Mouse (Mus musculus) heart, adult 2 months (tissue): ENCODE measurements around the gene Col25a1. TPM values are rescaled to one million over a fixed set of nuclear protein-coding genes. Genes with fewer than 3 reads are reported as not detected.

Experiments used
- DNase-seq, 2 experiments: peaks; one replicate each; pipeline ENCODE4 v3.0.0; 2021
- H3K27ac ChIP-seq: fragments of 200-600 bp; 2 replicates; pipeline ENCODE4 v1.8.1; 2022
- H3K27me3 ChIP-seq: fragments of 200-500 bp; 2 replicates; pipeline ENCODE4 v1.6.1; 2012; ENCODE audit warnings: mild to moderate bottlenecking, low read length, inconsistent platforms, mixed read lengths; ENCODE audit not compliant: control insufficient read depth, insufficient read depth
- H3K36me3 ChIP-seq: fragments of 200-500 bp; 2 replicates; pipeline ENCODE4 v1.6.1; 2012; ENCODE audit warnings: low read length, inconsistent platforms; ENCODE audit not compliant: control insufficient read depth, insufficient read depth
- H3K4me1 ChIP-seq: fragments of 200-500 bp; 2 replicates; pipeline ENCODE4 v1.6.1; 2011; ENCODE audit warnings: low read length; ENCODE audit not compliant: control insufficient read depth, insufficient read depth
- H3K4me3 ChIP-seq: fragments of 200-600 bp; 2 replicates; pipeline ENCODE4 v1.8.1; 2022
- H3K79me2 ChIP-seq: fragments of 200-500 bp; replicated peaks from 2 replicates; pipeline ENCODE4 v1.6.1; 2012; ENCODE audit warnings: mild to moderate bottlenecking, inconsistent platforms, low read length, moderate library complexity, mixed read lengths; ENCODE audit not compliant: control insufficient read depth, insufficient read depth
- H3K9ac ChIP-seq: fragments of 200-500 bp; 2 replicates; pipeline ENCODE4 v1.6.1; 2012; ENCODE audit warnings: low read depth, mild to moderate bottlenecking, control low read depth, inconsistent platforms, low read length, mixed read lengths
- CTCF ChIP-seq: fragments of 200-600 bp; IDR thresholded peaks from 2 replicates; pipeline ENCODE4 v1.8.1; 2022; ENCODE audit warnings: antibody characterized with exemption, mild to moderate bottlenecking, moderate library complexity
- EP300 ChIP-seq: fragments of 200-500 bp; IDR thresholded peaks from 2 replicates; pipeline ENCODE4 v1.6.1; 2011; ENCODE audit warnings: low read depth, low read length, control low read depth; ENCODE audit not compliant: insufficient read depth
- POLR2A ChIP-seq: fragments of 200-500 bp; IDR thresholded peaks from 2 replicates; pipeline ENCODE4 v1.6.1; 2011; ENCODE audit warnings: mild to moderate bottlenecking, low read depth, low read length, control low read depth; ENCODE audit not compliant: insufficient read depth
- WGBS: fragments of 180-500 bp; shearing (Covaris S2); methylation state at CpG from one replicate; pipeline ENCODE4 v1.1.7; 2018; 5-methylcytosine and 5-hydroxymethylcytosine counted together
- intact Hi-C: fragments of 180-260 bp; cut with DNase I; formaldehyde crosslinking; loops from one replicate; pipeline ENCODE4 v1.15.1; 2025
- polyA plus RNA-seq: library from polyadenylated mRNA; depleted of rRNA; stranded (reverse); fragments of >200 nt; gene quantifications from 2 replicates; pipeline ENCODE4 v1.2.3, GENCODE M21; 2012
- total RNA-seq, 2 experiments: library from RNA; stranded (reverse); gene quantifications; 2 replicates each; pipeline ENCODE4 v1.2.3; 2021

Gene Col25a1
- total and polyA plus RNA-seq, 3 experiments: 0.10 to 0.39 (median 0.21) TPM

GRCm38 (mm10) chr3:130362797-130363367 lies 231.6 kb downstream of the Col25a1 start:
- intact Hi-C loops: no loop called here
- no peaks in the 10 kb centered on the region for H3K4me1 ChIP-seq
- DNase-seq: no peak
- H3K36me3 ChIP-seq: no peaks in the 10 kb centered on the region
- no peak overlapping the region for H3K27ac ChIP-seq
- H3K9ac ChIP-seq: no peak overlapping the region
- no peaks in the 10 kb centered on the region for H3K27me3 ChIP-seq
- H3K79me2 ChIP-seq: no peaks in the 10 kb centered on the region
- no peak overlapping the region for H3K4me3 ChIP-seq
- WGBS: 73% methylated on average over 7 of the region's 7 CpGs
- TF ChIP-seq POLR2A (no peak), CTCF (no peak), EP300 (no peak)

GRCm38 (mm10) chr3:130366917-130367610 lies 235.8 kb downstream of the Col25a1 start:
- no peak overlapping the region for H3K9ac ChIP-seq

GRCm38 (mm10) chr3:130368352-130368751 lies 237.1 kb downstream of the Col25a1 start:
- Histone ChIP-seq H3K27me3 (no peaks in the 10 kb centered on the region), H3K36me3 (no peaks in the 10 kb centered on the region), H3K4me3 (no peak overlapping the region), H3K4me1 (no peaks in the 10 kb centered on the region), H3K9ac (no peak overlapping the region), H3K79me2 (no peaks in the 10 kb centered on the region), H3K27ac (no peak overlapping the region)
- no peak for TF ChIP-seq POLR2A
- no peak for TF ChIP-seq EP300
- no peak for TF ChIP-seq CTCF
- no peak for DNase-seq
- 92% methylated on average over 4 of the region's 4 CpGs for WGBS
- intact Hi-C loops: no loop called here

More at GRCm38 (mm10) chr3:130366917-130367610, 235.8 kb downstream of the Col25a1 start:
- Histone ChIP-seq H3K4me1 (no peaks in the 10 kb centered on the region), H3K4me3 (no peak overlapping the region), H3K27ac (no peak overlapping the region), H3K79me2 (no peaks in the 10 kb centered on the region), H3K36me3 (no peaks in the 10 kb centered on the region), H3K27me3 (no peaks in the 10 kb centered on the region)
- intact Hi-C loops: no loop called here
- no peak for DNase-seq
- WGBS: 66% methylated on average over 8 of the region's 8 CpGs
- no peak for TF ChIP-seq POLR2A
- TF ChIP-seq EP300: no peak
- no peak for TF ChIP-seq CTCF

GRCm38 (mm10) chr3:130369113-130369512 lies 237.8 kb downstream of the Col25a1 start:
- Histone ChIP-seq H3K27ac (no peak overlapping the region), H3K4me3 (no peak overlapping the region), H3K79me2 (no peaks in the 10 kb centered on the region), H3K27me3 (no peaks in the 10 kb centered on the region), H3K4me1 (no peaks in the 10 kb centered on the region), H3K9ac (no peak overlapping the region), H3K36me3 (no peaks in the 10 kb centered on the region)
- 94% methylated on average over 1 of the region's 1 CpGs for WGBS
- intact Hi-C loops: no loop called here
- no peak for TF ChIP-seq CTCF
- no peak for TF ChIP-seq EP300
- TF ChIP-seq POLR2A: no peak
- DNase-seq: no peak

GRCm38 (mm10) chr3:130370167-130370566 lies 238.9 kb downstream of the Col25a1 start:
- 60% methylated on average over 5 of the region's 5 CpGs for WGBS
- Histone ChIP-seq H3K27me3 (no peaks in the 10 kb centered on the region), H3K4me1 (no peaks in the 10 kb centered on the region), H3K36me3 (no peaks in the 10 kb centered on the region), H3K27ac (no peak overlapping the region), H3K9ac (no peak overlapping the region), H3K4me3 (no peak overlapping the region), H3K79me2 (no peaks in the 10 kb centered on the region)
- TF ChIP-seq EP300: no peak
- no peak for TF ChIP-seq CTCF
- TF ChIP-seq POLR2A: no peak
- no peak for DNase-seq
- intact Hi-C loops: no loop called here

- WGBS: 54% methylated on average over 7 of the region's 7 CpGs
- intact Hi-C loops: no loop called here
- no peaks in the 10 kb centered on the region for H3K36me3 ChIP-seq
- H3K9ac ChIP-seq: no peak overlapping the region
- H3K79me2 ChIP-seq: no peaks in the 10 kb centered on the region
- H3K4me3 ChIP-seq: no peak overlapping the region
- H3K27ac ChIP-seq: no peak overlapping the region
- H3K27me3 ChIP-seq: no peaks in the 10 kb centered on the region
- no peak for DNase-seq
- no peaks in the 10 kb centered on the region for H3K4me1 ChIP-seq
- TF ChIP-seq POLR2A (no peak), CTCF (no peak), EP300 (no peak)
These were observed 241.8 kb downstream of the Col25a1 start for GRCm38 (mm10) chr3:130373145-130373544.
